Mouse (Mus musculus) heart, adult 2 months (tissue): Measurements from ENCODE around the gene Ppargc1a.

ENCODE experiments used
- CTCF ChIP-seq: fragments of 200-600 bp; IDR thresholded peaks from 2 replicates; pipeline ENCODE4 v1.8.1; 2022; ENCODE audit warnings: antibody characterized with exemption, mild to moderate bottlenecking, moderate library complexity
- POLR2A ChIP-seq: fragments of 200-500 bp; IDR thresholded peaks from 2 replicates; pipeline ENCODE4 v1.6.1; 2011; ENCODE audit warnings: mild to moderate bottlenecking, low read depth, low read length, control low read depth; ENCODE audit not compliant: insufficient read depth

- TF ChIP-seq CTCF (no peak), POLR2A (no peak)
Observed at GRCm38 (mm10) chr5:51583632-51584031, 16.1 kb upstream of the Ppargc1a start.
